Mouse (Mus musculus) liver, embryonic 14.5 days (tissue): ENCODE data around the gene Hk3.

ENCODE experiments used
- CTCF ChIP-seq: IDR thresholded peaks from 2 replicates; pipeline ENCODE4 v1.5.1; 2016; ENCODE audit warnings: antibody characterized with exemption, low read depth, control low read depth
- EP300 ChIP-seq: IDR thresholded peaks from 2 replicates; pipeline ENCODE4 v1.6.1; 2016; ENCODE audit warnings: antibody characterized with exemption, low read depth

GRCm38 (mm10) chr13:54968636-54969035, 52.5 kb downstream of the Hk3 start:
- TF ChIP-seq CTCF = no peak
- no peak for TF ChIP-seq EP300
